Mouse (Mus musculus): ENCODE results near the gene Sprtn. TPM values are rescaled to one million over a fixed set of nuclear protein-coding genes. Genes with fewer than 3 reads are reported as not detected.

The Sprtn gene
- 26.2 and 31.1 TPM in 2 replicates for total RNA-seq (2017)

DNA sequence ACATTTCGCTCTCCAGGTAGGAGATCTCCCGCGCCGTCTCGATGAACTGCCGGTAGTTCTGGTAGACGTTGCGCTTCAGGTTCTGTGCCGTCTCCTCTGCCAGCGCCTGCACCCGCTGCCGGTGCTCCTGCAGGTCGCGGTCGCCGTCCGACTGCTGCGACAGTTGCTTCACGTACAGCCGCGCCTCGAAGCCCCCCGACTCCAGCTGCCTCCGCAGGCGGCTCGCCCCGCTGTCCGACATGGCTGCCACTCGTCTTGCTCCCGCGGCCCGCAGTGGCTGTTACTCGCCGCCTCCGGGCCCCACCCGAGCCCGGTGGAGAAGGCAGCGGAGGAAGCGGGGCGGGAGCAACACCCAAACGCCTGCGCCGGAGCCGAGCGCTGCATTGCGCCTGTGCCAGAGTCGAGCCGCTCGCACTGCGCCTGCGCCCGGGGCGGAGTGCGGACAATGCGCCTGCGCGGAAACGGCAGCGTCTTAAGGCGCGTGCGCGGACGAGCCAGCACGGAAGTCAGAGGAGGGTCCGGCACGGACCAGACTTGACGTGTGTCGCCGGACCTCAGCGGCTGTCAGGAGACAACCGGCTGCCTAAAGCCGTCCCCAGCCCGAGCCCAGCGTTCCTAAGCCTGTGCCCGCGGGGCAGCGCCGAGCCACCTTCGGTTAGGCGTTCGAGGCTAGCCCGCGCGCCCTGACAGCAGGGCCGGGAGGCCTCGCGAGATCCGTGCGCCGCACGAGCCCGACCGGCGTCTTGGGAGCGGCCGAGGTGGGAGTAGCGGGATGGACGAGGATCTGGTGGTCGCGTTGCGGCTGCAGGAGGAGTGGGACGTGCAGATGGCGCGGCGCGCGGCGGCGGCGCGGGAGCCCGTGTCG, at the start of gene Sprtn, which contains the start of gene Exoc8:
Gene Sprtn, plus strand, starts transcription at position 501 of the 865 bp plus-strand sequence.
Gene Exoc8, minus strand, starts transcription at position 320 of the 865 bp plus-strand sequence.
- ATAC-seq (ENCODE audit: extremely low read depth, insufficient number of reproducible peaks, low FRiP score, poor library complexity, severe bottlenecking): peak; percentile 73

- ATAC-seq (ENCODE audit: extremely low read depth, insufficient number of reproducible peaks, low FRiP score, poor library complexity, severe bottlenecking): no peak
Measured at GRCm38 (mm10) chr8:124853511-124853910, 44.2 kb upstream of the Sprtn start.

GRCm38 (mm10) chr8:124859466-124859865, 38.2 kb upstream of the Sprtn start:
- ATAC-seq (ENCODE audit: extremely low read depth, insufficient number of reproducible peaks, low FRiP score, poor library complexity, severe bottlenecking): no peak

DNA sequence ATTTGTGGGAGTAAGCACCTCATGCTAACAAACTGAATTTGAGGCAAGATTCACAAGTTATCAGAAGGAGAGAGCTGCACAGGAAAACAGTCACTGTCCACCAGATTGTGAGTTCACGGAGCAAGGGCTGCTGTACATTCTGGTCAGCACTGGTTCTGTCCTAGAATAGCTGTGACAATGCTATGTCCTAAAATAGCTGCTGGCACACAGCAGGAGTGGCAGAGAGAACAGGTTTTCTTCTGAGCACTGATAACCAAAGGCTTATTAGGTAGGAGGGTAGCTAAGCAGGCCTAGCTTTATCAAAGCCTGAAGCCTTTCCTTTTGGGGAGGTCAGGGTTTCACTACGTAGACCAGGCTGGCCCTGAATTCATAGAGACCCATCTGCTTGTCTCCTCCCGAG, 37.5 kb upstream of the Sprtn start:
- ATAC-seq (ENCODE audit: extremely low read depth, insufficient number of reproducible peaks, low FRiP score, poor library complexity, severe bottlenecking): no peak

DNA sequence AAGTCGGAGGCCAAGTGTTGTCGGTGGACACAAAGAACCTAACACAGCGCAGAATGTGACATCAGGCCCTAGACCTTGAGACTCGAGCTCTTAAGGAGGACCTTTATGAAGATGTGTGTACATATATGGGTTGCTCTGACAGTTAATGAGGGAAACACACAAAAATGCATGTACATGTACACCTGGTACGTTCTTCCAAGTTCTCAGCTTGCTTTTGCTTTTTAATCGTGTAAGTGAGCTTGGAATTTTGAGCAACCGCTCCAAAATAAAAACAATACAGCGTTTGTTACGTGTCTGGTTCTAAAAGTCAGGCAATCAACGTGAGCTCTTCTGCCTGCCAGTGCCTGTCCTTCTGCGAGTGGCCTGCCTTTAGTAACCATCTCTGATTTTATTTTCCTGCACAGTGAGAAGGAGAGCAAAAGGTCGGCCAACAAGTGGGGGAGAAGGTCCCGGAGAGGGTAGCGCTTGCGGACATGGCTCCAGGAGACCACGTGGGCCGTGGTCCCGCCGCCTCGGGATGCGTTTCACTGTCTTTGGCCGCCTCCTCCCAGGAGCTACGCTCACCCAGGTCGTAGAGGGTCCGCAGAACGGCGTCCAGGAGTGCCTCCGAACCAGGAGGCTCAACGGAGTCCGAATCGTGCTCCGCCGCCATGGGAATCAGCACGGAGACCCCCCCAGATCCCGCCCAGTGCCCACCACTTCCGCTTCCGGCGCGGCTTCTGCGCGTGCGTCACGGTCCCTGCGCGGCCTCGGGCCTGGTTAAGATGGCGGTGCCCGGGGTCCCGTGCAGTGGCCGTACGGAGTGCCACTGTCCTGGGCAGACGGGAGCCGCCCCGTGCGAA, 35.1 kb upstream of the Sprtn start, which contains the start of the genes Gnpat and 2810004N23Rik:
Gene Gnpat, plus strand, starts transcription at position 713 of the 842 bp plus-strand sequence.
Gene 2810004N23Rik, minus strand, starts transcription at position 800 of the 842 bp plus-strand sequence.
- peak; percentile 80 for ATAC-seq (ENCODE audit: extremely low read depth, insufficient number of reproducible peaks, low FRiP score, poor library complexity, severe bottlenecking)

- no peak for ATAC-seq (ENCODE audit: extremely low read depth, insufficient number of reproducible peaks, low FRiP score, poor library complexity, severe bottlenecking)
Measured at GRCm38 (mm10) chr8:124863163-124863677, 34.5 kb upstream of the Sprtn start.

DNA sequence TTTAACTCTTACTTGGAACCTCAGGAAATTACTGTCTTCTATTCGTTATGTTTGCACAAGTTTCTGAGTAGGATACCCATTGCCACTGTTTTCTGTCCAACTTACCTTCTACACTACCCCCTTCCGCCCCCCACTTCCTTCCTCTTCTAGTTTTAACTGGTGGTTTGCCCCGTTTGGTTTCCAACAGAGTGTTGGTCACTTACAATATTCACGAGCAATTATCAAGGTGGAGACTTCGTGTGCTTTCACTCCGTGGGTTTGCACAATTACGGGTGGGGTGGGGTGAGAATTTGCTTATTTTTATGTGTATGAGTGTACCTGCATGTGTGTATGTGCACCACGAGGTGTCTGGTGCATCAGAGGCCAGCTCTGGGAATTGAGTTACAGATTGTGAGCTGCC, 34.0 kb upstream of the Sprtn start:
- ATAC-seq (ENCODE audit: extremely low read depth, insufficient number of reproducible peaks, low FRiP score, poor library complexity, severe bottlenecking): no peak

DNA sequence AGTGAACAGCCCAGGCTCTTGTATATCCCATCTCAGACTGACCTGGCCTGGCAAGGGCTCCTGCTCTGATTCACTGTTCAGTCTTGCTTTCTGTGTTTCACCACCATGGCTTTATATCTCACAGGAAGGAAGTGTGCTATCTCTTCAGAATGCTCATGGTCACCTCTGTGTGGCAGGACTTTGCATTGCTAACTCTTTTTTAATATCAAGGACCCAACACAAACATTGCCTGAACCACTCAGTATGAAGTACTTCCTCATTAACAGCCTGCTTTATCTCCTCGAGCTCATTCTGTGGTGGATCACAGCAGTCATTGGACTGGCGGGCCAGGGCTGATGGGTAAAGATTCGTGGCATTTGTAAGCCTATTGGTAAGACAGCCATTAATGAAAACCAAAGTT, 31.0 kb upstream of the Sprtn start:
- ATAC-seq (ENCODE audit: extremely low read depth, insufficient number of reproducible peaks, low FRiP score, poor library complexity, severe bottlenecking): no peak

DNA sequence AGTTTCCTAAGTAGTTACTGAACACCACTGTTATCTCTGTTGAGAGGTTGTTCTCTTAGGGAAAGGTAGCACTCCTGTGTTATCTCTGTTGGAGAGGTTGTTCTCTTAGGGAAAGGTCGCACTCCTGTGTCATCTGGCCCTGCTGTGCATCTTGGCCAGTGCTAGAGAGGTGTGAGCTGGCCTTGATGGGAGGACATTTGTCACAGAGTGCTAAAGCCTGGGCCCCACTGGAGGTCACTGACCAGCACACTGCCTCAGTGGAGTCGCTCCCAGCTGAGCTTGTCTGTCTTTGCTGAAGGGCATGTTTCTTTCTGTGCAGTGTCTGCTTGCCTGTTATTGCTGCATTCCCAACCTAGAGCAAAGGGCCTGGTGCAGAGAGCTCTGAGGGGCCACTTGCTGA, 30.6 kb upstream of the Sprtn start:
- ATAC-seq (ENCODE audit: extremely low read depth, insufficient number of reproducible peaks, low FRiP score, poor library complexity, severe bottlenecking): no peak

GRCm38 (mm10) chr8:124869708-124870107, 28.0 kb upstream of the Sprtn start:
- no peak for ATAC-seq (ENCODE audit: extremely low read depth, insufficient number of reproducible peaks, low FRiP score, poor library complexity, severe bottlenecking)

GRCm38 (mm10) chr8:124871474-124871873, 26.2 kb upstream of the Sprtn start:
- no peak for ATAC-seq (ENCODE audit: extremely low read depth, insufficient number of reproducible peaks, low FRiP score, poor library complexity, severe bottlenecking)

- ATAC-seq (ENCODE audit: extremely low read depth, insufficient number of reproducible peaks, low FRiP score, poor library complexity, severe bottlenecking): no peak
Measured at GRCm38 (mm10) chr8:124872081-124872480, 25.6 kb upstream of the Sprtn start.

DNA sequence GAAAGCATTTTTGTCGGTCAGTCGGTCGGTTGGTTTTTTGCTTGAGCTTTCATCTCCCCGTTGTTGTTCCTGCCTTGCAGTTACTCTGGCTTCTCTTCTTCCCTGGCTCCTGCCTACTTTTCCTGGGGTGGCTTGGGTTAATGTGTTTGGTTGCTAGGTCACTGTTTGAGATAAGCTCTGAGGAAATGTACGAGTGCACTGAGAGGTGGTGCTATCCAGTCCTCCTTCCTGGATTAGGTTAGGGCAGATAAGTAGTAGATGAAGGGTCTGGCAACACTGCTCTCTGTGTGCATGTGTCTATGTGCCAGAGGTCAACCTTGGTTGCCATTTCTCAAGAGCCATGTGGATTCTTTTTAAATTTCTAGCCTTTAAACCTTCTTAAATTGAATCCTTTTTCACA, 25.0 kb upstream of the Sprtn start:
- no peak for ATAC-seq (ENCODE audit: extremely low read depth, insufficient number of reproducible peaks, low FRiP score, poor library complexity, severe bottlenecking)

- ATAC-seq (ENCODE audit: extremely low read depth, insufficient number of reproducible peaks, low FRiP score, poor library complexity, severe bottlenecking): no peak
Measured at GRCm38 (mm10) chr8:124878141-124878540, 19.5 kb upstream of the Sprtn start.

GRCm38 (mm10) chr8:124878946-124879526, 18.6 kb upstream of the Sprtn start:
- ATAC-seq (ENCODE audit: extremely low read depth, insufficient number of reproducible peaks, low FRiP score, poor library complexity, severe bottlenecking): no peak

- ATAC-seq (ENCODE audit: extremely low read depth, insufficient number of reproducible peaks, low FRiP score, poor library complexity, severe bottlenecking): no peak
Measured at GRCm38 (mm10) chr8:124888385-124888784, 9.3 kb upstream of the Sprtn start.

DNA sequence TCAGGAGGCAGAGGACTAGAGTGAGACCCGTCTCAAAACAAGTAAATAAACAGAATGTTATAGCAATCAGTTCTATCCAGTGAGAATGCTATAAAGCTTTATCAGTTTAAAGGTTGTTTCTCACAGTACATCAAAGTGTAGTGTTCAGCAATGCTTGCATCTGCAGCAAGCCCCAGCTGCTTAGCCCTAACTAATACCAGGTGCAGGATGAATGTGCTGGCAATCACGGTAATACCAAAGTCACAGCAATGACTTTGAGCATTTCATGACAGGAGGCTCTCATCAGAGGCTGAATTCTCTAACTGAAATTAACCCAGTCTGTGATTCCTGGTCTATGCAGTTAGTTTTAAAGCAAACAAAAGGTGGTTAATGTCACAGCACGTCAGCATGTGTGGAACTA, 5.1 kb upstream of the Sprtn start:
- no peak for ATAC-seq (ENCODE audit: extremely low read depth, insufficient number of reproducible peaks, low FRiP score, poor library complexity, severe bottlenecking)

- ATAC-seq (ENCODE audit: extremely low read depth, insufficient number of reproducible peaks, low FRiP score, poor library complexity, severe bottlenecking): no peak
Measured at GRCm38 (mm10) chr8:124896010-124896631, 1.6 kb upstream of the Sprtn start.
